In the genomic region with DNA sequence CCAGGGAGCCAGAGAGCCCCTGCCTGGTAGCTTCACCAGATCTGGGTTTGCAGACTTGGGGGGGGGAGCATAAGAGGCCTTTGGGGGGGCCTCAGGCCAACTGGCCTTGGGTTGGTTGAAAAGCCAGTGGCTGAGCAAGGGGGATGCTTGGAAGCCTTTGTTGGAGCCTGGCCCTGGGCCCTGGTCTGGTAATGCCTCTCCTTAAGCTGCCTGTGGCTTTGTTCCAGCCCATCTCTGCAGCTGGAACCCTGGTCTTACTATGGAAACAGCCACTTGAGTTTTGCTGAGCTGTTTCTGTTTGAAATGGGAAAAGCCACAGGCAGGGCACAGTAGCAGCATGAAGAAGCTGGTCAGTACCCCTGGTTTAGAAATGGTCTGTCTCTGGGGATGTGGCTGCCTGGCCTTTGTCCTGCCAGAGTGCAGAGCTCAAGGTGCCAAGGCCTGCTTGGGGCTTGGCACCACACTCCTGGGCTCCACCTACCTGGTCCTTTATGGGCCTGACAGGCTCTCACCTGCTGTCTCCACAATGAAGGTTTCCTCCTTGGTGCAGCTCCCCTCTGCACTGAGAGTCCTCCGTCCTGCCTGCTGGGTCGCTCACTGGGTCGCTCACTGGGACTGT, we compare ENCODE assay signal across 13 mouse cellular contexts. TPM values are rescaled to one million over a fixed set of nuclear protein-coding genes. Genes with fewer than 3 reads are reported as not detected.
A peak's percentile ranks its signal among the peaks of the same experiment; 100 is the strongest.
DNase-seq lines count a peak whose midpoint lies in the region; ATAC-seq lines count a peak whose summit lies in the region.
"Had no signal": no experiment of that assay in that cellular context is flagged by ENCODE, and none has a peak within 500 bp of the region (broad histone marks: within the 10 kb centered on the region; RNA-seq: fewer than 3 reads in every experiment).

No protein-coding gene starts in this region.

- H3K9ac ChIP-seq in limb, embryonic 13.5 days = peak overlapping the region; percentile 25; the same call in 1 of the 2 replicates
- H3K9ac ChIP-seq in intestine, embryonic 14.5 days (ENCODE audit: low read length) = no peak overlapping the region
- no peak overlapping the region for H3K9ac ChIP-seq in stomach, embryonic 14.5 days (replicated peaks; ENCODE audit: low read depth, low read length)

- 90% methylated on average over 3 of the region's 3 CpGs for WGBS in limb, embryonic 13.5 days
- 90% methylated on average over 3 of the region's 3 CpGs for WGBS in limb, embryonic 10.5 days
- WGBS in intestine, embryonic 14.5 days = 94% methylated on average over 3 of the region's 3 CpGs
- WGBS in stomach, embryonic 14.5 days = 82% methylated on average over 3 of the region's 3 CpGs

- peak; percentile 50 to 72 for DNase-seq in cerebellum, postnatal 10 days
- no peak for DNase-seq in cerebellum, adult 8-10 months
- no peak for DNase-seq in limb, embryonic 10.5 days (ENCODE audit: low spot score)
- no peak for DNase-seq in intestine, embryonic 14.5 days (ENCODE audit: low spot score)
- DNase-seq in adrenal gland, adult 18-20 months (ENCODE audit: low spot score in 2 of 2) = no peak
- DNase-seq in spleen, adult 12 weeks (ENCODE audit: low spot score) = no peak
- DNase-seq: adrenal gland, postnatal 36 days; cerebellum, postnatal 25 days; kidney, postnatal 4 days; liver had no signal

- no peak overlapping the region for H3K4me3 ChIP-seq in limb, embryonic 13.5 days
- H3K4me3 ChIP-seq in limb, embryonic 10.5 days = no peak overlapping the region
- H3K4me3 ChIP-seq in intestine, embryonic 14.5 days (ENCODE audit: low read depth, low read length) = no peak overlapping the region
- H3K4me3 ChIP-seq in stomach, embryonic 14.5 days (ENCODE audit: low read depth, low read length) = no peak overlapping the region
- H3K4me3 ChIP-seq: megakaryocyte, embryonic 14.5 days had no signal

- 0 out of 2 replicates have a peak, but pooled peaks cover 7% of the 10 kb centered on the region for H3K27me3 ChIP-seq in limb, embryonic 13.5 days
- H3K27me3 ChIP-seq in limb, embryonic 10.5 days (ENCODE audit: low read depth, poor library complexity, severe bottlenecking) = peaks cover 29% of the 10 kb centered on the region
- no peaks in the 10 kb centered on the region for H3K27me3 ChIP-seq in intestine, embryonic 14.5 days (replicated peaks; ENCODE audit: control insufficient read depth, insufficient read depth, low read length)
- H3K27me3 ChIP-seq in stomach, embryonic 14.5 days (ENCODE audit: control insufficient read depth, insufficient read depth, low read length) = no peaks in the 10 kb centered on the region

- peaks cover 5% of the 10 kb centered on the region; the same call in 1 of the 2 replicates for H3K36me3 ChIP-seq in limb, embryonic 13.5 days
- H3K36me3 ChIP-seq in limb, embryonic 10.5 days = peaks cover 4% of the 10 kb centered on the region; the same call in 1 of the 2 replicates
- H3K36me3 ChIP-seq in intestine, embryonic 14.5 days (ENCODE audit: control insufficient read depth, insufficient read depth, low read length) = 0 out of 2 replicates have a peak, but pooled peaks cover 4% of the 10 kb centered on the region
- H3K36me3 ChIP-seq in stomach, embryonic 14.5 days (ENCODE audit: control insufficient read depth, insufficient read depth, low read length) = no peaks in the 10 kb centered on the region

- ATAC-seq in limb, embryonic 13.5 days (ENCODE audit: low FRiP score, low read depth) = no peak
- ATAC-seq in intestine, embryonic 14.5 days (replicated peaks; ENCODE audit: low FRiP score, low TSS enrichment, low read depth) = no peak
- no peak for ATAC-seq in stomach, embryonic 14.5 days (ENCODE audit: insufficient number of reproducible peaks, insufficient read depth, low FRiP score, low read depth)

- peak overlapping the region; percentile 5; the same call in 1 of the 2 replicates for H3K4me2 ChIP-seq in limb, embryonic 13.5 days (replicated peaks)
- H3K4me2 ChIP-seq in intestine, embryonic 14.5 days (ENCODE audit: low read length) = peak overlapping the region; percentile 28
- peak overlapping the region; percentile 5; the same call in 1 of the 2 replicates for H3K4me2 ChIP-seq in stomach, embryonic 14.5 days (replicated peaks; ENCODE audit: low read depth, low read length)

- peaks cover 61% of the 10 kb centered on the region for H3K4me1 ChIP-seq in limb, embryonic 13.5 days
- H3K4me1 ChIP-seq in limb, embryonic 10.5 days = peaks cover 78% of the 10 kb centered on the region
- peaks cover 67% of the 10 kb centered on the region for H3K4me1 ChIP-seq in intestine, embryonic 14.5 days (replicated peaks; ENCODE audit: control insufficient read depth, insufficient read depth, low read length)
- H3K4me1 ChIP-seq in stomach, embryonic 14.5 days (ENCODE audit: control insufficient read depth, insufficient read depth, low read length) = peaks cover 51% of the 10 kb centered on the region

- H3K9me3 ChIP-seq in limb, embryonic 13.5 days = no peaks in the 10 kb centered on the region
- no peaks in the 10 kb centered on the region for H3K9me3 ChIP-seq in limb, embryonic 10.5 days (replicated peaks)
- H3K9me3 ChIP-seq in intestine, embryonic 14.5 days (ENCODE audit: control insufficient read depth, low read length) = no peaks in the 10 kb centered on the region
- no peaks in the 10 kb centered on the region for H3K9me3 ChIP-seq in stomach, embryonic 14.5 days (ENCODE audit: control insufficient read depth, low read depth, low read length)
- H3K9me3 ChIP-seq: megakaryocyte, embryonic 14.5 days had no signal

- H3K27ac ChIP-seq in limb, embryonic 13.5 days = peak overlapping the region; percentile 44; the same call in 1 of the 2 replicates
- no peak overlapping the region for H3K27ac ChIP-seq in limb, embryonic 10.5 days
- H3K27ac ChIP-seq in intestine, embryonic 14.5 days (ENCODE audit: low read depth) = peak overlapping the region; percentile 62
- peak overlapping the region; percentile 44; the same call in 1 of the 2 replicates for H3K27ac ChIP-seq in stomach, embryonic 14.5 days (ENCODE audit: low read length)

RNA-seq across cellular contexts. Expression of gene Pde9a, which starts 3.5 kb away (rescaled TPM):
- 32.2 and 32.5 TPM in 2 replicates for polyA plus RNA-seq in limb, embryonic 13.5 days (2015; fragmentation: Nextera tagmentation; extraction: Ambion mirVana)
- 20.4 and 27.2 TPM in 2 replicates for polyA plus RNA-seq in limb, embryonic 10.5 days (2016; fragmentation: Nextera tagmentation; extraction: Ambion mirVana)
- 61.0 and 76.0 TPM in 2 replicates for polyA plus RNA-seq in intestine, embryonic 14.5 days (2014; fragmentation: Nextera tagmentation; extraction: Ambion mirVana)
- 39.6 and 42.8 TPM in 2 replicates for polyA plus RNA-seq in stomach, embryonic 14.5 days (2014; fragmentation: Nextera tagmentation; extraction: Ambion mirVana)
- 1 to 10 TPM; 1.9 to 2.6 TPM for total RNA-seq in adrenal gland, adult 18-20 months (2021)

Comparison
In these comparisons a context has a peak if more than half of its experiments do, and no peak if none do; other contexts are left out.
1. DNase-seq: peak in cerebellum, postnatal 10 days (2 of 2); none in cerebellum, adult 8-10 months (single experiment), limb, embryonic 10.5 days (single experiment), intestine, embryonic 14.5 days (single experiment), adrenal gland, adult 18-20 months (0 of 2) and spleen, adult 12 weeks (single experiment).
2. Peak in every context shown above with its lines, with median percentiles within 50 percentile points of each other: H3K4me2 ChIP-seq.